Mouse (Mus musculus): ENCODE results near the gene Olfr76. TPM values are rescaled to one million over a fixed set of nuclear protein-coding genes. Genes with fewer than 3 reads are reported as not detected.
"Not testable (repeated sequence)": the region's sequence is repeated elsewhere in the genome, so short reads cannot be mapped to it uniquely, and the experiment has no call there.

The Olfr76 gene
- polyA plus RNA-seq (2014; fragmentation: Nextera tagmentation; extraction: Ambion mirVana), result not detected in 2 replicates

DNA sequence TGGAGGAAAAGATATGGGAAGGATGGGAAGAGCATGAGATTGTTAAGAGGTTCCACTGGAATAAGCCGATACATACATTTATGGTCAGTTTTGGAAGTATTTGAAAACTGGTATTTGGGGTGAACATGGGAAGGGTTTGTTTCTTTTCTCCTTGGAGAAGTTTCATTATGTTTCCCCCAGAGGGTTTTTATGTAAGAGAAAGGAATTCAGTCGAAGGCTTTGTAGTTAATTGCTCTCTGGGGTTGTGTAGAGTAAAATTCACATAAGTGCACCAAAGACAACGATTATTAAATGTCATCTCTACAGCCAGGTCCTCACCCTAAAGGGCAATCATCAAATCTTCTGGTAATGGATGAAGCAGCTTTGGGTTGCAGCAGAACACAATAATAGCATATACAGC, at the start of gene Olfr76:
Olfr76 (minus strand) TSS at position 101 of the 400 bp plus-strand sequence.
- Histone ChIP-seq H3K9ac (ENCODE audit: low read depth, low read length) (no peak within 1 kb of the TSS), H3K4me1 (ENCODE audit: control insufficient read depth, insufficient read depth, low read length) (no peaks in the 10 kb centered on the region), H3K4me2 (no peak within 1 kb of the TSS), H3K27me3 (ENCODE audit: control insufficient read depth, insufficient read depth, low read length) (no peaks in the 10 kb centered on the region), H3K27ac (ENCODE audit: low read depth, low read length) (no peak within 1 kb of the TSS), H3K9me3 (replicated peaks; ENCODE audit: control insufficient read depth, low read length) (no peaks in the 10 kb centered on the region), H3K36me3 (ENCODE audit: control insufficient read depth, insufficient read depth, low read length) (no peaks in the 10 kb centered on the region), H3K4me3 (ENCODE audit: low read depth, low read length) (no peak within 1 kb of the TSS)
- no peak for ATAC-seq (replicated peaks; ENCODE audit: insufficient number of reproducible peaks, low FRiP score, low TSS enrichment)
- WGBS (ENCODE audit: insufficient replicate concordance), result 62% methylated on average over 3 of the region's 3 CpGs

DNA sequence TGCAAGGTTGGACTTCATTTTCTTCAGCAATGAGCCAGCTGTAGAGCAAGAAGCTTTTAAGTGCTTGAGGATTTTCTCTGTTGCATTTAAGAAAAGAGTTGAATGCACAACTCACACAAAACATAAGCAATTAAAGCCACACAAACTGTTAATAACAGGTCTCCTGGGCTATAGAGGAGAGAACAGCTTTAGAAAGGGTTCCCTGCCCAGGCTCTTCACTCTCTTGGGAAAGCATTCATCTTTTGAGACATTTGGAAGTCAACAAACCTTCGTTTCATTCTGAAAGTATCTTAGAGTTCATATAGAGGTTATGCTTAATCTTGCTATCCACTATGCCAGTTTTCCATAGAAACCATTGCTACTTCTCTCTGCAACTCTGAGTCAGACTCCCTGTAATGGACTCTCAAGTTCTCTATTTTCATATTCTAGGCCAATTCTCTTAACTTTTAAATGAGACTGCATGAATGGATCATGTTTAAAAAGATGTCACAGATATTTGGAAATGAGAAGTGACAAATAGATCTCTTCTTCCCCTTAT, 47.1 kb upstream of the Olfr76 start, which contains the start of gene Olfr1555-ps1:
Olfr1555-ps1 (minus strand) TSS at position 51 of the 538 bp plus-strand sequence.
- H3K4me2 ChIP-seq; H3K27me3 ChIP-seq (ENCODE audit: control insufficient read depth, insufficient read depth, low read length); H3K4me1 ChIP-seq (ENCODE audit: control insufficient read depth, insufficient read depth, low read length); H3K27ac ChIP-seq (ENCODE audit: low read depth, low read length); H3K36me3 ChIP-seq (ENCODE audit: control insufficient read depth, insufficient read depth, low read length); H3K4me3 ChIP-seq (ENCODE audit: low read depth, low read length); ATAC-seq (replicated peaks; ENCODE audit: insufficient number of reproducible peaks, low FRiP score, low TSS enrichment); H3K9ac ChIP-seq (ENCODE audit: low read depth, low read length); H3K9me3 ChIP-seq (replicated peaks; ENCODE audit: control insufficient read depth, low read length): not testable (repeated sequence)
- 31% methylated on average over 1 of the region's 1 CpGs for WGBS (ENCODE audit: insufficient replicate concordance)

DNA sequence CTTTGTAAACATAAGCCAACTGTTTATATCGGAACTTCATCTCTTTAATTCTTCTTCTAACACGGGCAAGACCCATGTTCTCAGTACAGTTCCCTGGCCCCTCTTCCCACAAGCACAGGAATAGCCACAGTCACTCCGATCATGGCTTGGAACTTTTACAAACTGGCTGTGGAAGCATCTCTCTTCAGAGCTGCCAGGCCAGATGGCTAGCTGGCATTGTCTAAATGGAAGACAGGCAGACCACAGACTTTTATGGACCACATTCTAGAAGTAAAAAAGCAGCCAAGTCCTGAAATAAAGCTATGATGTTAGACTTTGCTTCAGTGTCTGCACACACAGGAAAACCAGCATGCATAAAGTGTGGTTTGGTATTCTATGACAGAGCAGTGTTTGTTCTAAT, 22.4 kb upstream of the Olfr76 start:
- Histone ChIP-seq H3K27ac (ENCODE audit: low read depth, low read length) (no peak overlapping the region), H3K4me3 (ENCODE audit: low read depth, low read length) (no peak overlapping the region)
- WGBS (ENCODE audit: insufficient replicate concordance), result 82% methylated on average over 3 of the region's 3 CpGs

DNA sequence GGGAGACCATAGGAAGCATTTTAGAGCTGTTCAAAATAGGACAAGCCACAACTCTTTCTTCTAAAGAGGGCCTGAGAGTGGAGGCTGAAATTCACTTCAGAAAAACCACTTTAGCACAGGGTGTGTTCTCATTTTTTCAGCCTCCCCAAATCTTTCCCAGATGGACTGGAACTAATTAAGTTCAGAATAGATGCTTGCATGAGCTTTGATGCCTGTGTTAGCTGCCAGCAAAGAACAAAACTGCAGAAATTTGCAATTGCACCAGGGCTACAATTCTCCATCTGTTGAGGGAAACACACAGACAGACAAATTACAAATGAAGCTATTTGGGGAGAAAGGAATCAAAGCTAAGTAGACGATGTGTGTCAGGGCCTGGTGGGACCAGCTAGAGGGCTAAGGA, 20.4 kb upstream of the Olfr76 start:
- Histone ChIP-seq H3K4me3 (ENCODE audit: low read depth, low read length) (no peak overlapping the region), H3K9ac (ENCODE audit: low read depth, low read length) (no peak overlapping the region), H3K4me2 (no peak overlapping the region), H3K27me3 (ENCODE audit: control insufficient read depth, insufficient read depth, low read length) (no peaks in the 10 kb centered on the region), H3K9me3 (replicated peaks; ENCODE audit: control insufficient read depth, low read length) (no peaks in the 10 kb centered on the region), H3K4me1 (ENCODE audit: control insufficient read depth, insufficient read depth, low read length) (no peaks in the 10 kb centered on the region), H3K27ac (ENCODE audit: low read depth, low read length) (no peak overlapping the region), H3K36me3 (ENCODE audit: control insufficient read depth, insufficient read depth, low read length) (no peaks in the 10 kb centered on the region)
- ATAC-seq (replicated peaks; ENCODE audit: insufficient number of reproducible peaks, low FRiP score, low TSS enrichment), result no peak
- WGBS (ENCODE audit: insufficient replicate concordance), result 67% methylated on average over 1 of the region's 1 CpGs

More for the DNA sequence above, 22.4 kb upstream of the Olfr76 start:
- no peaks in the 10 kb centered on the region for H3K4me1 ChIP-seq (ENCODE audit: control insufficient read depth, insufficient read depth, low read length)
- H3K27me3 ChIP-seq (ENCODE audit: control insufficient read depth, insufficient read depth, low read length), result no peaks in the 10 kb centered on the region
- no peaks in the 10 kb centered on the region for H3K36me3 ChIP-seq (ENCODE audit: control insufficient read depth, insufficient read depth, low read length)
- no peak overlapping the region for H3K9ac ChIP-seq (ENCODE audit: low read depth, low read length)
- H3K9me3 ChIP-seq (replicated peaks; ENCODE audit: control insufficient read depth, low read length), result no peaks in the 10 kb centered on the region
- no peak for ATAC-seq (replicated peaks; ENCODE audit: insufficient number of reproducible peaks, low FRiP score, low TSS enrichment)
- H3K4me2 ChIP-seq, result no peak overlapping the region

DNA sequence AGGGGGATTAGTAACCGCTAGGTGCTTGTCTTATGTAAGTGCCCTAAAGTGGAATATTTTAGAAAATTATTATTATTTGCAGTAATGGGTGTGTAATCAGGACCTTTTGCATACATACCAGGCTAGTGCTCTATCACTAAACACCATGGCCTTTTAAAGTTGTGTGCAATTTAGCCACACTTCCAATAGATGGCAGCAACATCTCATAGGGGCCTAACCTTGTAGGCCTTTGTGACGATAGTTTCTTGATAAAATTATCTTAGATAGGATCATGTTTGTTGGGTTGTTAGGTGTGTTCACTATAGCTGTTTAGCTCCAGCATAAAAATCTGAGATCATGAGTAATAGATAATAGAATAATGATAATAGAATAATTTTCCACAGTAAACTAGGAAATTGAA, 11.3 kb upstream of the Olfr76 start:
- no peaks in the 10 kb centered on the region for H3K27me3 ChIP-seq (ENCODE audit: control insufficient read depth, insufficient read depth, low read length)
- no peak overlapping the region for H3K4me3 ChIP-seq (ENCODE audit: low read depth, low read length)
- H3K4me1 ChIP-seq (ENCODE audit: control insufficient read depth, insufficient read depth, low read length), result no peaks in the 10 kb centered on the region
- no peak overlapping the region for H3K9ac ChIP-seq (ENCODE audit: low read depth, low read length)
- H3K36me3 ChIP-seq (ENCODE audit: control insufficient read depth, insufficient read depth, low read length), result no peaks in the 10 kb centered on the region
- no peak overlapping the region for H3K27ac ChIP-seq (ENCODE audit: low read depth, low read length)
- 34% methylated on average over 2 of the region's 2 CpGs for WGBS (ENCODE audit: insufficient replicate concordance)
- H3K9me3 ChIP-seq (replicated peaks; ENCODE audit: control insufficient read depth, low read length), result no peaks in the 10 kb centered on the region
- no peak for ATAC-seq (replicated peaks; ENCODE audit: insufficient number of reproducible peaks, low FRiP score, low TSS enrichment)
- H3K4me2 ChIP-seq, result no peak overlapping the region

DNA sequence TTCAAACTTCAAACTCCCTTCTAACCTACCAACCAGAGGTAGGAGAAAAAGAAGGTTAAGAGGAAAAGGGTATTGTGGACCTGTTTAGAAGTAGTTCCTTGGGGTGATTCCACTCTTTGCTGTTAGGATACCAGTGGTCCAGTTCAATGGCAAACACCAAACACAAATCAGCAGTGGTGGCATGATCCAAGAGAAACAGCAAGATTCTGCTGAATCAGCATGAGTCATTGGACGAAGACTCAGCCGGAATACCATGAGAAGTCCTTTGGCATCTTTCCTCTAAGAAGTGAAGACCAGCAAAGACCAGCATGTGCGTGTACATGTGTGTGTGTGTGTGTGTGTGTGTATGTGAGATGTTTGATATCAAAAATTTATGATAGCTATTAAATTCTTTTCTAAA, 6.5 kb downstream of the Olfr76 start:
- Histone ChIP-seq H3K9ac (ENCODE audit: low read depth, low read length) (no peak overlapping the region), H3K27me3 (ENCODE audit: control insufficient read depth, insufficient read depth, low read length) (no peaks in the 10 kb centered on the region), H3K4me2 (no peak overlapping the region), H3K4me3 (ENCODE audit: low read depth, low read length) (no peak overlapping the region), H3K9me3 (replicated peaks; ENCODE audit: control insufficient read depth, low read length) (no peaks in the 10 kb centered on the region), H3K27ac (ENCODE audit: low read depth, low read length) (no peak overlapping the region), H3K4me1 (ENCODE audit: control insufficient read depth, insufficient read depth, low read length) (no peaks in the 10 kb centered on the region), H3K36me3 (ENCODE audit: control insufficient read depth, insufficient read depth, low read length) (no peaks in the 10 kb centered on the region)
- WGBS (ENCODE audit: insufficient replicate concordance), result 88% methylated on average over 3 of the region's 3 CpGs
- ATAC-seq (replicated peaks; ENCODE audit: insufficient number of reproducible peaks, low FRiP score, low TSS enrichment), result no peak

DNA sequence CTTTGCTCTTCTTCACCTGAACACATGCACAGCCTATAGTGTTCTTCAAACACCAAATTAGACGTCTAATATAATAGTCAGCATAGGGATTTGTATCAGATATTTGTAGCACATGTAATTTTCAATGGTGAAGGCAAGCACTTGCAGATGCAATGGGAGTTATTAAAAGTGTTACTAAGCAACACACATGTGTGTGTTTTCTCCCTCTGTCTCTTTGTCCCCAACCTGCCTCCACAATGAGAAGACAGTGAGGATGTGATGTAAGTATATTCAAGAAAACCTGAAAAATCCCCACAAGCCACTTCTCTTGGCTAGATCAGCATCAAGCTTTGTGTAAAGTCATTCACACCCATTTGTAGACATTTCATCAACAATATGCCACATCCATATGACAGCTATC, 7.2 kb downstream of the Olfr76 start, which contains the start of gene Olfr1428:
Olfr1428 (minus strand) TSS at position 101 of the 400 bp plus-strand sequence.
- H3K4me2 ChIP-seq, result no peak within 1 kb of the TSS
- H3K27me3 ChIP-seq (ENCODE audit: control insufficient read depth, insufficient read depth, low read length), result no peaks in the 10 kb centered on the region
- no peak for ATAC-seq (replicated peaks; ENCODE audit: insufficient number of reproducible peaks, low FRiP score, low TSS enrichment)
- H3K36me3 ChIP-seq (ENCODE audit: control insufficient read depth, insufficient read depth, low read length), result no peaks in the 10 kb centered on the region
- no peaks in the 10 kb centered on the region for H3K9me3 ChIP-seq (replicated peaks; ENCODE audit: control insufficient read depth, low read length)
- no peak within 1 kb of the TSS for H3K9ac ChIP-seq (ENCODE audit: low read depth, low read length)
- WGBS (ENCODE audit: insufficient replicate concordance), result 45% methylated on average over 1 of the region's 1 CpGs
- H3K4me1 ChIP-seq (ENCODE audit: control insufficient read depth, insufficient read depth, low read length), result no peaks in the 10 kb centered on the region
- H3K4me3 ChIP-seq (ENCODE audit: low read depth, low read length), result no peak within 1 kb of the TSS
- H3K27ac ChIP-seq (ENCODE audit: low read depth, low read length), result no peak within 1 kb of the TSS

DNA sequence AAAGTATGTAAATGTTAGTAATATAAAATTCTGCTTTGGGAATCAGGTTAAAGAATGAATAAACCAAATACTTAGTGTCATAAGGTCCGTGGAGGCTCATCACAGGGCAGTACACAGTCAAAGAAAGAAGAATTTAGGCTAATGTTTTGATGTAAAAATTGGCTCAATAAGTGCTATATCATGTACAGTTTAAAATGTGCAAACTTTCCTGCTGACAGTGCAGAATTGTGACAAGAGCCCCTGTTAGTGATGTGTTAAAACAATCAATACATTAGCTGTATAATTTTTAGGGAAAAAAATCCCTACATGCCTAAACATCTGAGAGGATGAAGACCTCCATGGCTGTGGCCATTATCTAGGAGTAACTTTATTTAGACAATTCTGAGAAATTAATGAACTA, 9.2 kb downstream of the Olfr76 start:
- Histone ChIP-seq H3K36me3 (ENCODE audit: control insufficient read depth, insufficient read depth, low read length) (no peaks in the 10 kb centered on the region), H3K4me1 (ENCODE audit: control insufficient read depth, insufficient read depth, low read length) (no peaks in the 10 kb centered on the region), H3K4me3 (ENCODE audit: low read depth, low read length) (no peak overlapping the region), H3K9ac (ENCODE audit: low read depth, low read length) (no peak overlapping the region), H3K27me3 (ENCODE audit: control insufficient read depth, insufficient read depth, low read length) (no peaks in the 10 kb centered on the region), H3K27ac (ENCODE audit: low read depth, low read length) (no peak overlapping the region), H3K4me2 (no peak overlapping the region), H3K9me3 (replicated peaks; ENCODE audit: control insufficient read depth, low read length) (no peaks in the 10 kb centered on the region)
- WGBS (ENCODE audit: insufficient replicate concordance), result 49% methylated on average over 1 of the region's 1 CpGs
- no peak for ATAC-seq (replicated peaks; ENCODE audit: insufficient number of reproducible peaks, low FRiP score, low TSS enrichment)

DNA sequence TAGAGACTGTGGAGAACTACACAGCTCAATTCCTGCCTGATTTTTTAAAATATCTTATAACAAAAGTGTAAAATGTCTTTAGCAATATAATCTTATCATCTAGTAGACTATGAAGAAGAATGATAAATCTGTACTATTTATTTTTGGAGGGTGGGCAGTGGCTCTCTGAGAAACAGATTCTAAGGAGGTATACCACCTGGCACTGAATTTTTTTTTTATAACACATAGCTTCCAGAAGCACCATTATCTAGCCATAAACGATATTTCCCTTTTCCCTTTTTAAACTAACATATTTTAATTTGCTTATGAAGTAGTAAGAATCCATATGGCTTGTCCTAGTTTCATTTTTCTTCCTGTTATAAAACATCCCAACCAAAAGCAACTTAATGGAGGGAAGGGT, 18.5 kb downstream of the Olfr76 start:
- no peak overlapping the region for H3K4me2 ChIP-seq
- 52% methylated on average over 1 of the region's 1 CpGs for WGBS (ENCODE audit: insufficient replicate concordance)
- ATAC-seq (replicated peaks; ENCODE audit: insufficient number of reproducible peaks, low FRiP score, low TSS enrichment), result no peak

More for the DNA sequence above, 18.5 kb downstream of the Olfr76 start:
- Histone ChIP-seq H3K27ac (ENCODE audit: low read depth, low read length) (no peak overlapping the region), H3K9ac (ENCODE audit: low read depth, low read length) (no peak overlapping the region), H3K27me3 (ENCODE audit: control insufficient read depth, insufficient read depth, low read length) (no peaks in the 10 kb centered on the region), H3K4me1 (ENCODE audit: control insufficient read depth, insufficient read depth, low read length) (no peaks in the 10 kb centered on the region), H3K36me3 (ENCODE audit: control insufficient read depth, insufficient read depth, low read length) (no peaks in the 10 kb centered on the region), H3K9me3 (replicated peaks; ENCODE audit: control insufficient read depth, low read length) (no peaks in the 10 kb centered on the region), H3K4me3 (ENCODE audit: low read depth, low read length) (no peak overlapping the region)
